Mouse (Mus musculus) ES-Bruce4 (cell line): ENCODE results near the gene Cops3. TPM values are rescaled to one million over a fixed set of nuclear protein-coding genes. Genes with fewer than 3 reads are reported as not detected.

Experiments used
- H3K27ac ChIP-seq: 2 replicates; pipeline ENCODE4 v1.5.1; 2012; ENCODE audit warnings: low read length, inconsistent platforms; ENCODE audit not compliant: insufficient read depth
- H3K27me3 ChIP-seq: 2 replicates; pipeline ENCODE4 v1.6.1; 2012; ENCODE audit warnings: mild to moderate bottlenecking, low read length, inconsistent platforms; ENCODE audit not compliant: control insufficient read depth, poor library complexity, insufficient read depth, severe bottlenecking
- H3K36me3 ChIP-seq: 2 replicates; pipeline ENCODE4 v1.6.1; 2012; ENCODE audit warnings: inconsistent platforms, mild to moderate bottlenecking, low read length, moderate library complexity; ENCODE audit not compliant: control insufficient read depth, poor library complexity, insufficient read depth, severe bottlenecking
- H3K4me1 ChIP-seq: one replicate; pipeline ENCODE4 v1.8.1; 2011; ENCODE audit warnings: low read length; ENCODE audit not compliant: control insufficient read depth, insufficient read depth
- H3K4me3 ChIP-seq: 2 replicates; pipeline ENCODE4 v1.5.1; 2011; ENCODE audit warnings: low read depth, mild to moderate bottlenecking, low read length
- H3K9ac ChIP-seq: 2 replicates; pipeline ENCODE4 v1.6.1; 2012; ENCODE audit warnings: low read depth, mild to moderate bottlenecking, inconsistent platforms; ENCODE audit not compliant: poor library complexity, severe bottlenecking
- H3K9me3 ChIP-seq: replicated peaks from 2 replicates; pipeline ENCODE4 v1.6.1; 2012; ENCODE audit warnings: mild to moderate bottlenecking, low read length, inconsistent platforms; ENCODE audit not compliant: control insufficient read depth, poor library complexity, insufficient read depth, severe bottlenecking
- CTCF ChIP-seq: IDR thresholded peaks from one replicate; pipeline ENCODE4 v1.8.1; 2011; ENCODE audit warnings: low read depth, low read length
- EP300 ChIP-seq: IDR thresholded peaks from 2 replicates; pipeline ENCODE4 v1.6.1; 2011; ENCODE audit warnings: low read depth, low read length; ENCODE audit not compliant: insufficient read depth
- POLR2A ChIP-seq: IDR thresholded peaks from one replicate; pipeline ENCODE4 v1.8.1; 2011; ENCODE audit warnings: low read length; ENCODE audit not compliant: insufficient read depth
- polyA plus RNA-seq: library from polyadenylated mRNA; stranded (reverse); fragments of >200 nt; gene quantifications from 2 replicates; pipeline ENCODE4 v1.2.4, GENCODE M21; 2011; ENCODE audit warnings: low read depth; ENCODE audit not compliant: missing spikeins, insufficient read depth, insufficient read length

The Cops3 gene
- polyA plus RNA-seq, 1 experiment = 131 TPM

DNA sequence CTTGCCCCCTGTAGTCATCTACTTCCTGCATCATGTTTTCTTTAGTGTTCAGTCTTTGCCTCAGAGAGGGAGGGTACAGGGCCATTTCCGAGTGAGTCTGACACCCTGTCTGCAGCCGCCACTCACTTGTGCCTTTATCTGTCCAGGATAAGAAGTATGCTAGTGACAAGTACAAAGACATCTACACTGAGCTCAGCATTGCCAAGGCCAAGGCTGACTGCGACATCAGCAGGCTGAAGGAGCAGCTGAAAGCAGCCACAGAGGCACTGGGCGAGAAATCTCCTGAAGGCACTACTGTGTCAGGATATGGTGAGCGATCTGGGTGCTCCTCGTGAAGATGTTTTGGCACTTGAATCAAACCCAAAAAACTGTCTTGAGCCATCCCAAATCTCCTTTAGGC is 69.9 kb downstream of the Cops3 start:
- Histone ChIP-seq H3K36me3 (peaks cover 33% of the 10 kb centered on the region), H3K27me3 (no peaks in the 10 kb centered on the region), H3K4me3 (no peak overlapping the region), H3K4me1 (no peaks in the 10 kb centered on the region), H3K9ac (no peak overlapping the region), H3K9me3 (no peaks in the 10 kb centered on the region), H3K27ac (no peak overlapping the region)
- TF ChIP-seq POLR2A = no peak
- no peak for TF ChIP-seq CTCF
- no peak for TF ChIP-seq EP300

DNA sequence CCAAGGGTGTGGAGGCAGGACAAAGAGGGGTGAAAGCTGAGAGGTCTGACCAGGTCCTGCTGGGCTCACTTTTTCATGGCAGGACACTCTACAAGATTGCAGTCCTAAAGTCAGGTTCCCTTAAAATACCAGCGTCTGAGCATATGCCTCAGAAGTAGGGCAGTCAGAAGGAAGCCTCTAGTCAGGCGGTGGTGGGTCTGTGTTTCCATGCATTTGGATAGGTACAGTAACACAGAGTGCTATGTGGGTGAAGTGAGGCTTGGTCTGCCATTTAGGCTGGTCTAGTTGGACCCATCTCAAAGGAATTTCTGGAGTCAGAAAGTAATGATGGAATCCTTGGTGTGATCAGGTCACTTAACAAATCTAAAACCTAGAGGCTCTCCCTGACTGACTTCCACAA is 70.3 kb downstream of the Cops3 start:
- H3K4me1 ChIP-seq = no peaks in the 10 kb centered on the region
- peaks cover 36% of the 10 kb centered on the region for H3K36me3 ChIP-seq
- TF ChIP-seq CTCF (no peak), POLR2A (no peak), EP300 (no peak)

More for the DNA sequence above, 70.3 kb downstream of the Cops3 start:
- H3K27me3 ChIP-seq = no peaks in the 10 kb centered on the region
- no peak overlapping the region for H3K4me3 ChIP-seq
- no peaks in the 10 kb centered on the region for H3K9me3 ChIP-seq
- H3K9ac ChIP-seq = no peak overlapping the region
- H3K27ac ChIP-seq = no peak overlapping the region

Other genes starting within 250 kb of the Cops3 start
- gene Olfr223, start 246.5 kb downstream of the Cops3 start, polyA plus RNA-seq = not detected in 2 replicates
- gene Mprip, start 178.5 kb downstream of the Cops3 start, polyA plus RNA-seq = 85.9 and 89.9 TPM in 2 replicates
- 5.3 and 7.0 TPM in 2 replicates for gene Pld6, start 52.2 kb downstream of the Cops3 start, polyA plus RNA-seq
- gene Flcn, start 29.8 kb downstream of the Cops3 start, polyA plus RNA-seq = 17.1 and 17.8 TPM in 2 replicates
- gene Nt5m, start 391 bp downstream of the Cops3 start, polyA plus RNA-seq = 3.7 and 4.2 TPM in 2 replicates
- gene Med9, start 108.4 kb upstream of the Cops3 start, polyA plus RNA-seq = 19.8 and 19.9 TPM in 2 replicates
- 0.63 and 1.1 TPM in 2 replicates for gene Rasd1, start 125.1 kb upstream of the Cops3 start, polyA plus RNA-seq
- 7.6 and 10.5 TPM in 2 replicates for gene Pemt, start 206.7 kb upstream of the Cops3 start, polyA plus RNA-seq